Mouse (Mus musculus): ENCODE results near the gene E2f2. TPM values are rescaled to one million over a fixed set of nuclear protein-coding genes. Genes with fewer than 3 reads are reported as not detected.

E2f2 gene
- total and polyA plus RNA-seq, 2 experiments from 2014 or later = 1.2 to 1.4 TPM

DNA sequence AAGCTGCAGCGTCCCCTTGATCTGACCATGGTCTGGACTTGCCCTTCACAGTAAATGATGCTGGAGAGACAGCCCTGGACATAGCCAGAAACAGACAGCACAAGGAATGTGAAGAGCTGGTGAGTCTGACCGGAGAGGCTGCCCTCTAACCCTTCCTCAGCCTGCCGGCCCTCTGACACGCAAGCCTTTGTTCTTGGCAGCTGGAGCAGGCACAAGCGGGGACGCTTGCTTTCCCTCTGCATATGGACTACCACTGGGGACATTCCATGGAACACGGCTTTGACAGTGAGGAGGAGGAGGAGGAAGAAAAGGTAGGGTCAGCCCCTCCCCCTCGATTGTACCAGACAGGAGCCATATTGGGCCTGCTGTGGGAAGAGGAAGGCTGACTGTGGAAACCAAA lies 68.8 kb downstream of the E2f2 start:
- Histone ChIP-seq H3K4me3 (ENCODE audit: low read depth, low read length) (no peak overlapping the region), H3K36me3 (ENCODE audit: insufficient read depth) (no peaks in the 10 kb centered on the region), H3K4me1 (ENCODE audit: insufficient read depth) (no peaks in the 10 kb centered on the region), H3K4me2 (ENCODE audit: low read depth) (no peak overlapping the region), H3K27ac (ENCODE audit: low read depth, low read length) (no peak overlapping the region), H3K27me3 (ENCODE audit: insufficient read depth, low read length) (peaks cover 5% of the 10 kb centered on the region), H3K9ac (no peak overlapping the region), H3K9me3 (ENCODE audit: low read length) (no peaks in the 10 kb centered on the region)
- no peak for TF ChIP-seq CTCF (IDR thresholded peaks at IDR 0.05; ENCODE audit: low read depth)
- DNase-seq (no peak), ATAC-seq (no peak)
- WGBS = 41% methylated on average over 8 of the region's 8 CpGs

DNA sequence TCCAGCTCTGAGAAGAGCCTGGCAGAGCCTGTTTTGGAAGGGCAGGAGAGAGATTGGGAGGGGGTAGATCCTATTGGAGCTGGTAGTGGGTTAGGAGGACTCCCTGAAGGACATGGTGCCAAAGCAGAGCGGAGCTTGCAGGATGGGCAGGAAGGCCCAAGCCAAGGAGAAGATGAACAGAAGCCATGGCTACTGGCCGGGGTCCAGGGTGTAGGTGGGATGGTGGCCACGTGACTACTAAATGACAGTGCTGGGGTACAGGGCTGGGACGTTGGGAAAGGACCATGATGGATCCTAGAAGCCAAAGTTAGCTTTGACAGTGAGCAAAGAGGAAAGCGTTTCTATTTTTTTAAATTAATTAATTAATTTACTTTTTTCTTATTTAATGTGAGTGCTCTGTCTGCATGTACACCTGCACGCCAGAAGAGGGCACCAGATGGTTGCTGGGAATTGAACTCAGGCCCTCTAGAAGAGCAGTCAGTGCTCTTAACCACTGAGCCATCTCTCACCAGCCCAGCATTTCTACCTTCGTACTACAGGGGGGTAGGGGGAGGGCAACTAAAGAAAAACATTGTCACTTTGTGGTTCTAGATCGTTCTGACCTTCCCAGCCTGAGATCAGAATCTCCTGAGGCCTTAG lies 70.0 kb downstream of the E2f2 start:
- no peaks in the 10 kb centered on the region for H3K36me3 ChIP-seq (ENCODE audit: insufficient read depth)
- no peaks in the 10 kb centered on the region for H3K4me1 ChIP-seq (ENCODE audit: insufficient read depth)
- no peak overlapping the region for H3K9ac ChIP-seq
- WGBS = 49% methylated on average over 8 of the region's 8 CpGs
- no peak overlapping the region for H3K4me2 ChIP-seq (ENCODE audit: low read depth)
- no peaks in the 10 kb centered on the region for H3K9me3 ChIP-seq (ENCODE audit: low read length)
- H3K27ac ChIP-seq (ENCODE audit: low read depth, low read length) = no peak overlapping the region
- peak; percentile 59 for TF ChIP-seq CTCF (IDR thresholded peaks at IDR 0.05; ENCODE audit: low read depth)
- H3K27me3 ChIP-seq (ENCODE audit: insufficient read depth, low read length) = peaks cover 16% of the 10 kb centered on the region
- ATAC-seq (no peak), DNase-seq (no peak)
- no peak overlapping the region for H3K4me3 ChIP-seq (ENCODE audit: low read depth, low read length)

DNA sequence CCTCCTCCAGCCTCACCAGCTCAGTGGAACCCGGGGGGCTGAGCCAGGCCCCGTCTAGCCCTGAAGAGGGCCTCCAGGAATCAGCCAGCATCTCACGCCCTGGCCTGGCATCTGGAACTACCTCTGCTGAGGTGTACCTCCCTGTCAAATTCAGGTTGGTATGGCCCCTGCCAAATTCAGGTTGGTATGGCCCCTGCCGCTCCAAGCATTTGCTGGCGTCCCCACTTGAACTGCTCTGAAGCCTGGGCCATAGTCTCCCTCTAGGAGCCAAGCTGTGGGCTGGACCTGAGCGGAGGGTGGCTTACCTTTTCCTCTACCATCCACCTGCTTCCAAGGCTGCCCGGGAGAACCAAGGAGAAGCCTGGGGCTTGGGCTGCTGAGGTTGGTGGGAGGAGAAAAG lies 70.5 kb downstream of the E2f2 start:
- WGBS = 74% methylated on average over 7 of the region's 7 CpGs
- H3K9me3 ChIP-seq (ENCODE audit: low read length) = no peaks in the 10 kb centered on the region
- H3K4me1 ChIP-seq (ENCODE audit: insufficient read depth) = no peaks in the 10 kb centered on the region
- DNase-seq = no peak
- TF ChIP-seq CTCF (IDR thresholded peaks at IDR 0.05; ENCODE audit: low read depth) = no peak
- no peak overlapping the region for H3K27ac ChIP-seq (ENCODE audit: low read depth, low read length)
- H3K4me3 ChIP-seq (ENCODE audit: low read depth, low read length) = no peak overlapping the region
- H3K9ac ChIP-seq = no peak overlapping the region
- no peak overlapping the region for H3K4me2 ChIP-seq (ENCODE audit: low read depth)
- no peak for ATAC-seq
- no peaks in the 10 kb centered on the region for H3K36me3 ChIP-seq (ENCODE audit: insufficient read depth)
- peaks cover 21% of the 10 kb centered on the region for H3K27me3 ChIP-seq (ENCODE audit: insufficient read depth, low read length)

DNA sequence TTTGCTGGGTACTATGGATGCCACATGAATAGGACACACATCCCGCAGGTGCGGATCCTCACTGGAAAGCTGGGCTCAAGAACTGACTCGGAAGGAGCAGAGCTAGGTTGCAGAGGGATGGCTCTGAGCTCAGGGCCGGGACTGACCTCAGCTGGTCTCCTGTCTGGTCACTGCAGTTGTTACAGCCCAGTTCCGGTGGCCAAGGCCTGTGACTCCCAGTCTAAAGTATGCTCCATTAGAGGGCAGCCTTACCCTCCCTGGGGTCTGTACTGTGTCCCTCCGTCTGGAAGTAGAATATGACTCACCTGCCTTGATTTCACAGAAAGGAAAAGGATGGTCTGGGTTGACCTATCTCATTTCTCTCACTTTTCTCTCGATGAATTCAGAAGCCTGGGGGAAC lies 72.0 kb downstream of the E2f2 start:
- H3K9ac ChIP-seq = no peak overlapping the region
- H3K27ac ChIP-seq (ENCODE audit: low read depth, low read length) = no peak overlapping the region
- H3K4me3 ChIP-seq (ENCODE audit: low read depth, low read length) = no peak overlapping the region
- H3K9me3 ChIP-seq (ENCODE audit: low read length) = no peaks in the 10 kb centered on the region
- H3K4me1 ChIP-seq (ENCODE audit: insufficient read depth) = no peaks in the 10 kb centered on the region
- no peaks in the 10 kb centered on the region for H3K36me3 ChIP-seq (ENCODE audit: insufficient read depth)
- 70% methylated on average over 7 of the region's 7 CpGs for WGBS
- ATAC-seq (no peak), DNase-seq (no peak)
- H3K4me2 ChIP-seq (ENCODE audit: low read depth) = no peak overlapping the region
- H3K27me3 ChIP-seq (ENCODE audit: insufficient read depth, low read length) = peaks cover 36% of the 10 kb centered on the region
- no peak for TF ChIP-seq CTCF (IDR thresholded peaks at IDR 0.05; ENCODE audit: low read depth)

Other genes with a start within 250 kb of the E2f2 start
- gene Hmgcl, start 225.9 kb upstream of the E2f2 start, total RNA-seq (2014; rRNA removed) = 42.9 and 46.0 TPM in 2 replicates
- gene Hmgcl, start 225.9 kb upstream of the E2f2 start, polyA plus RNA-seq (2015; fragmentation: Nextera tagmentation; extraction: Ambion mirVana) = 52.6 and 58.3 TPM in 2 replicates
- 32.1 and 42.4 TPM in 2 replicates for gene Gale, start 208.7 kb upstream of the E2f2 start, total RNA-seq (2014; rRNA removed)
- 30.7 and 34.4 TPM in 2 replicates for gene Gale, start 208.7 kb upstream of the E2f2 start, polyA plus RNA-seq (2015; fragmentation: Nextera tagmentation; extraction: Ambion mirVana)
- 136 and 138 TPM in 2 replicates for gene Lypla2, start 199.8 kb upstream of the E2f2 start, total RNA-seq (2014; rRNA removed)
- 201 and 206 TPM in 2 replicates for gene Lypla2, start 199.8 kb upstream of the E2f2 start, polyA plus RNA-seq (2015; fragmentation: Nextera tagmentation; extraction: Ambion mirVana)
- 62.8 and 64.2 TPM in 2 replicates for gene Pithd1, start 185.1 kb upstream of the E2f2 start, total RNA-seq (2014; rRNA removed)
- 82.2 and 93.3 TPM in 2 replicates for gene Pithd1, start 185.1 kb upstream of the E2f2 start, polyA plus RNA-seq (2015; fragmentation: Nextera tagmentation; extraction: Ambion mirVana)
- gene Eloa, start 150.6 kb upstream of the E2f2 start, total RNA-seq (2014; rRNA removed) = 32.2 and 36.7 TPM in 2 replicates
- 17.2 and 21.3 TPM in 2 replicates for gene Eloa, start 150.6 kb upstream of the E2f2 start, polyA plus RNA-seq (2015; fragmentation: Nextera tagmentation; extraction: Ambion mirVana)
- 872 and 1,141 TPM in 2 replicates for gene Rpl11, start 119.0 kb upstream of the E2f2 start, total RNA-seq (2014; rRNA removed)
- 313 and 396 TPM in 2 replicates for gene Rpl11, start 119.0 kb upstream of the E2f2 start, polyA plus RNA-seq (2015; fragmentation: Nextera tagmentation; extraction: Ambion mirVana)
- 134 and 153 TPM in 2 replicates for gene Id3, start 28.9 kb upstream of the E2f2 start, total RNA-seq (2014; rRNA removed)
- 177 and 185 TPM in 2 replicates for gene Id3, start 28.9 kb upstream of the E2f2 start, polyA plus RNA-seq (2015; fragmentation: Nextera tagmentation; extraction: Ambion mirVana)
- 3.5 and 3.8 TPM in 2 replicates for gene Asap3, start 34.0 kb downstream of the E2f2 start, total RNA-seq (2014; rRNA removed)
- 2.0 and 2.5 TPM in 2 replicates for gene Asap3, start 34.0 kb downstream of the E2f2 start, polyA plus RNA-seq (2015; fragmentation: Nextera tagmentation; extraction: Ambion mirVana)
- 0.31 and 0.48 TPM in 2 replicates for gene Tcea3, start 75.3 kb downstream of the E2f2 start, total RNA-seq (2014; rRNA removed)
- gene Tcea3, start 75.3 kb downstream of the E2f2 start, polyA plus RNA-seq (2015; fragmentation: Nextera tagmentation; extraction: Ambion mirVana) = 1.6 and 1.9 TPM in 2 replicates
- 72.6 and 73.1 TPM in 2 replicates for gene Zfp46, start 112.3 kb downstream of the E2f2 start, total RNA-seq (2014; rRNA removed)
- 23.6 and 31.0 TPM in 2 replicates for gene Zfp46, start 112.3 kb downstream of the E2f2 start, polyA plus RNA-seq (2015; fragmentation: Nextera tagmentation; extraction: Ambion mirVana)
- 162 and 169 TPM in 2 replicates for gene Hnrnpr, start 138.5 kb downstream of the E2f2 start, total RNA-seq (2014; rRNA removed)
- gene Hnrnpr, start 138.5 kb downstream of the E2f2 start, polyA plus RNA-seq (2015; fragmentation: Nextera tagmentation; extraction: Ambion mirVana) = 175 and 214 TPM in 2 replicates